Mouse (Mus musculus) layer of hippocampus, adult 2 months (tissue): Measurements from ENCODE around the gene Fgf8. TPM values are rescaled to one million over a fixed set of nuclear protein-coding genes. Genes with fewer than 3 reads are reported as not detected.

ENCODE experiments used
- DNase-seq, 2 experiments: peaks; one replicate each; pipeline ENCODE4 v3.0.0; 2022; ENCODE audit warnings: low spot score in 2 of 2
- H3K27ac ChIP-seq: fragments of 200-600 bp; 2 replicates; pipeline ENCODE4 v1.8.1; 2022
- H3K4me3 ChIP-seq: fragments of 200-600 bp; 2 replicates; pipeline ENCODE4 v1.8.1; 2022; ENCODE audit warnings: mild to moderate bottlenecking
- CTCF ChIP-seq: fragments of 200-600 bp; conservative IDR thresholded peaks from 2 replicates; pipeline ENCODE4 v1.8.1; 2022; ENCODE audit warnings: antibody characterized with exemption, mild to moderate bottlenecking, moderate library complexity
- total RNA-seq, 2 experiments: library from RNA; stranded (reverse); gene quantifications; 2 replicates each; pipeline ENCODE4 v1.2.3; 2021

Gene Fgf8
- total RNA-seq, 2 experiments from 2014 or later: not detected

- Histone ChIP-seq H3K4me3 (no peak overlapping the region), H3K27ac (no peak overlapping the region)
- TF ChIP-seq CTCF: no peak
- DNase-seq: no peak
Measured at GRCm38 (mm10) chr19:45733564-45733963, 9.2 kb downstream of the Fgf8 start.

GRCm38 (mm10) chr19:45731658-45732057, 11.1 kb downstream of the Fgf8 start:
- H3K4me3 ChIP-seq: no peak overlapping the region
- DNase-seq: no peak
- no peak overlapping the region for H3K27ac ChIP-seq
- TF ChIP-seq CTCF: no peak

- no peak overlapping the region for H3K27ac ChIP-seq
- no peak for TF ChIP-seq CTCF
- H3K4me3 ChIP-seq: no peak overlapping the region
- DNase-seq: no peak
Measured at GRCm38 (mm10) chr19:45730042-45730441, 12.7 kb downstream of the Fgf8 start.

GRCm38 (mm10) chr19:45727231-45727630, 15.5 kb downstream of the Fgf8 start:
- TF ChIP-seq CTCF: no peak
- Histone ChIP-seq H3K4me3 (no peak overlapping the region), H3K27ac (no peak overlapping the region)
- no peak for DNase-seq

GRCm38 (mm10) chr19:45725677-45726277, 16.9 kb downstream of the Fgf8 start:
- no peak overlapping the region for H3K27ac ChIP-seq
- no peak for DNase-seq
- no peak for TF ChIP-seq CTCF
- H3K4me3 ChIP-seq: no peak overlapping the region

GRCm38 (mm10) chr19:45722188-45722587, 20.5 kb downstream of the Fgf8 start:
- DNase-seq: no peak
- no peak overlapping the region for H3K4me3 ChIP-seq
- H3K27ac ChIP-seq: no peak overlapping the region
- peak; percentile 53 for TF ChIP-seq CTCF

- Histone ChIP-seq H3K4me3 (peak overlapping the region; percentile 21), H3K27ac (peak overlapping the region; percentile 57)
- no peak for TF ChIP-seq CTCF
- DNase-seq: no peak
Measured at GRCm38 (mm10) chr19:45718286-45718685, 24.4 kb downstream of the Fgf8 start.

- Histone ChIP-seq H3K27ac (peak overlapping the region; percentile 57), H3K4me3 (peak overlapping the region; percentile 21)
- peak; percentile 41 to 44 for DNase-seq
- peak; percentile 71 for TF ChIP-seq CTCF
Measured at GRCm38 (mm10) chr19:45717493-45718220, 25.1 kb downstream of the Fgf8 start.

- H3K27ac ChIP-seq: no peak overlapping the region
- no peak overlapping the region for H3K4me3 ChIP-seq
- no peak for TF ChIP-seq CTCF
- no peak for DNase-seq
Measured at GRCm38 (mm10) chr19:45708704-45709103, 34.0 kb downstream of the Fgf8 start.

GRCm38 (mm10) chr19:45696281-45696600, 46.5 kb downstream of the Fgf8 start:
- no peak overlapping the region for H3K4me3 ChIP-seq
- H3K27ac ChIP-seq: no peak overlapping the region
- no peak for DNase-seq
- no peak for TF ChIP-seq CTCF

- TF ChIP-seq CTCF: no peak
- DNase-seq: no peak
- Histone ChIP-seq H3K27ac (no peak overlapping the region), H3K4me3 (no peak overlapping the region)
Measured at GRCm38 (mm10) chr19:45695496-45696280, 47.0 kb downstream of the Fgf8 start.

- H3K4me3 ChIP-seq: no peak overlapping the region
- DNase-seq: no peak
Measured at GRCm38 (mm10) chr19:45694056-45694455, 48.7 kb downstream of the Fgf8 start.

GRCm38 (mm10) chr19:45692211-45692610, 50.5 kb downstream of the Fgf8 start:
- TF ChIP-seq CTCF: no peak
- peak; percentile 19 to 43 for DNase-seq

More at GRCm38 (mm10) chr19:45694056-45694455, 48.7 kb downstream of the Fgf8 start:
- no peak overlapping the region for H3K27ac ChIP-seq
- peak; percentile 28; the same call in 1 of the 2 replicates for TF ChIP-seq CTCF

More at GRCm38 (mm10) chr19:45692211-45692610, 50.5 kb downstream of the Fgf8 start:
- Histone ChIP-seq H3K27ac (no peak overlapping the region), H3K4me3 (no peak overlapping the region)
